Mouse (Mus musculus) forebrain, embryonic 11.5 days (tissue): ENCODE results near the gene Sufu. TPM values are rescaled to one million over a fixed set of nuclear protein-coding genes. Genes with fewer than 3 reads are reported as not detected.

Experiments
- ATAC-seq: fragments of 200-750 bp; cut with Nextera tagmentation; replicated peaks from 2 replicates; pipeline ENCODE4 v1.8.0; 2017; ENCODE audit warnings: moderate TSS enrichment; ENCODE audit not compliant: low FRiP score
- DNase-seq: peaks from one replicate; pipeline ENCODE4 v3.0.0-alpha.2; 2017; ENCODE audit warnings: low spot score
- H3K27ac ChIP-seq: fragments of 300-500 bp; sonication (generic); 2 replicates; pipeline ENCODE4 v1.5.1; 2014; ENCODE audit warnings: low read depth, low read length
- H3K27me3 ChIP-seq: fragments of 300-500 bp; sonication (generic); 2 replicates; pipeline ENCODE4 v1.6.1; 2014; ENCODE audit warnings: mild to moderate bottlenecking, low read length, mixed read lengths; ENCODE audit not compliant: control insufficient read depth, insufficient read depth
- H3K36me3 ChIP-seq: fragments of 300-500 bp; sonication (generic); 2 replicates; pipeline ENCODE4 v1.6.1; 2014; ENCODE audit warnings: mild to moderate bottlenecking, low read length, moderate library complexity, mixed read lengths; ENCODE audit not compliant: control insufficient read depth, insufficient read depth
- H3K4me1 ChIP-seq: fragments of 300-500 bp; sonication (generic); replicated peaks from 2 replicates; pipeline ENCODE4 v1.6.1; 2014; ENCODE audit warnings: low read length, mixed read lengths; ENCODE audit not compliant: control insufficient read depth, insufficient read depth
- H3K4me2 ChIP-seq: fragments of 300-500 bp; sonication (generic); 2 replicates; pipeline ENCODE4 v1.6.1; 2014; ENCODE audit warnings: low read depth, mild to moderate bottlenecking, low read length, moderate library complexity, mixed read lengths; ENCODE audit not compliant: severe bottlenecking
- H3K4me3 ChIP-seq: fragments of 300-500 bp; sonication (generic); 2 replicates; pipeline ENCODE4 v1.5.1; 2014; ENCODE audit warnings: low read depth, low read length
- H3K9ac ChIP-seq: fragments of 300-500 bp; sonication (generic); 2 replicates; pipeline ENCODE4 v1.6.1; 2014; ENCODE audit warnings: low read length
- H3K9me3 ChIP-seq: fragments of 300-500 bp; sonication (generic); 2 replicates; pipeline ENCODE4 v1.6.1; 2016; ENCODE audit warnings: low read length, mixed read lengths; ENCODE audit not compliant: control insufficient read depth
- WGBS: fragments of 180-500 bp; shearing (Covaris S2); extraction: QIAGEN DNeasy Blood & Tissue Kit; methylation state at CpG from one replicate; pipeline ENCODE4 v1.1.7; 2014; 5-methylcytosine and 5-hydroxymethylcytosine counted together
- polyA plus RNA-seq: library from polyadenylated mRNA; unstranded; fragments of >200 nt; fragmentation: Nextera tagmentation; extraction: Ambion mirVana; gene quantifications from 2 replicates; pipeline ENCODE4 v1.2.1, GENCODE M21; 2014

The Sufu gene
- polyA plus RNA-seq, 1 experiment from 2014 or later: 48.6 TPM

- Histone ChIP-seq H3K4me1 (no peaks in the 10 kb centered on the region), H3K9me3 (no peaks in the 10 kb centered on the region), H3K27ac (no peak overlapping the region), H3K27me3 (no peaks in the 10 kb centered on the region), H3K36me3 (peaks cover 9% of the 10 kb centered on the region), H3K4me2 (no peak overlapping the region), H3K9ac (no peak overlapping the region), H3K4me3 (no peak overlapping the region)
- 70% methylated on average over 4 of the region's 4 CpGs for WGBS
- ATAC-seq (no peak), DNase-seq (no peak)
Observed at GRCm38 (mm10) chr19:46375891-46376290, 20.8 kb upstream of the Sufu start.

GRCm38 (mm10) chr19:46382275-46382674, 14.4 kb upstream of the Sufu start:
- DNase-seq: no peak
- no peak overlapping the region for H3K9ac ChIP-seq
- H3K4me1 ChIP-seq: no peaks in the 10 kb centered on the region
- H3K36me3 ChIP-seq: peaks cover 32% of the 10 kb centered on the region
- no peak overlapping the region for H3K4me2 ChIP-seq
- 94% methylated on average over 9 of the region's 9 CpGs for WGBS
- no peak overlapping the region for H3K4me3 ChIP-seq
- ATAC-seq: no peak
- H3K27ac ChIP-seq: no peak overlapping the region
- no peaks in the 10 kb centered on the region for H3K27me3 ChIP-seq
- H3K9me3 ChIP-seq: no peaks in the 10 kb centered on the region

- H3K4me3 ChIP-seq: no peak overlapping the region
- no peaks in the 10 kb centered on the region for H3K27me3 ChIP-seq
- H3K9ac ChIP-seq: no peak overlapping the region
- H3K4me1 ChIP-seq: 0 out of 2 replicates have a peak, but pooled peaks cover 2% of the 10 kb centered on the region
- H3K9me3 ChIP-seq: no peaks in the 10 kb centered on the region
- 86% methylated on average over 5 of the region's 5 CpGs for WGBS
- no peak overlapping the region for H3K27ac ChIP-seq
- no peaks in the 10 kb centered on the region; the same call in 1 of the 2 replicates for H3K36me3 ChIP-seq
- DNase-seq: no peak
- ATAC-seq: no peak
- no peak overlapping the region for H3K4me2 ChIP-seq
Observed at GRCm38 (mm10) chr19:46389872-46390271, 6.8 kb upstream of the Sufu start.

- ATAC-seq: no peak
Observed at GRCm38 (mm10) chr19:46392018-46392417, 4.7 kb upstream of the Sufu start.

GRCm38 (mm10) chr19:46394712-46395108, 2.0 kb upstream of the Sufu start:
- peak overlapping the region; percentile 87 for H3K4me3 ChIP-seq
- peak overlapping the region; percentile 65 for H3K4me2 ChIP-seq
- ATAC-seq: no peak
- H3K27ac ChIP-seq: no peak overlapping the region
- no peaks in the 10 kb centered on the region for H3K27me3 ChIP-seq
- no peaks in the 10 kb centered on the region for H3K9me3 ChIP-seq
- WGBS: 9% methylated on average over 10 of the region's 10 CpGs
- no peak for DNase-seq
- peak overlapping the region; percentile 39 for H3K9ac ChIP-seq
- H3K4me1 ChIP-seq: peaks cover 15% of the 10 kb centered on the region
- no peaks in the 10 kb centered on the region for H3K36me3 ChIP-seq

More at GRCm38 (mm10) chr19:46392018-46392417, 4.7 kb upstream of the Sufu start:
- no peaks in the 10 kb centered on the region for H3K9me3 ChIP-seq
- 0 out of 2 replicates have a peak, but pooled peaks cover 2% of the 10 kb centered on the region for H3K4me1 ChIP-seq
- 49% methylated on average over 4 of the region's 4 CpGs for WGBS
- no peak overlapping the region for H3K9ac ChIP-seq
- no peaks in the 10 kb centered on the region for H3K27me3 ChIP-seq
- no peak overlapping the region for H3K4me3 ChIP-seq
- peak; percentile 70 for DNase-seq
- H3K4me2 ChIP-seq: no peak overlapping the region
- H3K36me3 ChIP-seq: no peaks in the 10 kb centered on the region
- H3K27ac ChIP-seq: no peak overlapping the region

GRCm38 (mm10) chr19:46395109-46396009, 1.3 kb upstream of the Sufu start, which contains the start of gene Actr1a:
TSS of gene Actr1a (minus strand) at chr19:46395748.
- H3K27ac ChIP-seq: peak within 1 kb of the TSS; percentile 53; the same call in 1 of the 2 replicates
- peak within 1 kb of the TSS; percentile 86 for H3K9ac ChIP-seq
- DNase-seq: peak; percentile 99
- peaks cover 15% of the 10 kb centered on the region for H3K4me1 ChIP-seq
- H3K4me3 ChIP-seq: peak within 1 kb of the TSS; percentile 87
- H3K9me3 ChIP-seq: no peaks in the 10 kb centered on the region
- ATAC-seq: peak; percentile 94
- WGBS: under 1% methylated on average over 51 of the region's 51 CpGs
- no peaks in the 10 kb centered on the region for H3K36me3 ChIP-seq
- peak within 1 kb of the TSS; percentile 65 for H3K4me2 ChIP-seq
- no peaks in the 10 kb centered on the region for H3K27me3 ChIP-seq

- ATAC-seq: no peak
- no peaks in the 10 kb centered on the region for H3K27me3 ChIP-seq
- no peak for DNase-seq
- WGBS: 17% methylated on average over 8 of the region's 8 CpGs
- H3K36me3 ChIP-seq: no peaks in the 10 kb centered on the region
- H3K9me3 ChIP-seq: no peaks in the 10 kb centered on the region
- peak overlapping the region; percentile 53 for H3K4me2 ChIP-seq
- H3K4me3 ChIP-seq: peak overlapping the region; percentile 87
- no peak overlapping the region for H3K27ac ChIP-seq
- peak overlapping the region; percentile 86; the same call in 1 of the 2 replicates for H3K9ac ChIP-seq
- H3K4me1 ChIP-seq: peaks cover 15% of the 10 kb centered on the region
Observed at GRCm38 (mm10) chr19:46396109-46396508, 587 bp upstream of the Sufu start.

- peak overlapping the region; percentile 81 for H3K4me3 ChIP-seq
- H3K9ac ChIP-seq: peak overlapping the region; percentile 85
- WGBS: 2% methylated on average over 19 of the region's 19 CpGs
- peak overlapping the region; percentile 81 for H3K4me2 ChIP-seq
- H3K36me3 ChIP-seq: no peaks in the 10 kb centered on the region; the same call in 1 of the 2 replicates
- peak overlapping the region; percentile 79; the same call in 1 of the 2 replicates for H3K27ac ChIP-seq
- no peak for ATAC-seq
- no peaks in the 10 kb centered on the region for H3K27me3 ChIP-seq
- H3K9me3 ChIP-seq: no peaks in the 10 kb centered on the region
- peak; percentile 77 for DNase-seq
- H3K4me1 ChIP-seq: peaks cover 15% of the 10 kb centered on the region
Observed at GRCm38 (mm10) chr19:46397436-46398001, 823 bp downstream of the Sufu start.
